Mouse (Mus musculus) left cerebral cortex, postnatal 10 days (tissue): ENCODE measurements around the gene Elf2. TPM values are rescaled to one million over a fixed set of nuclear protein-coding genes. Genes with fewer than 3 reads are reported as not detected.
A peak's percentile ranks its signal among the peaks of the same experiment; 100 is the strongest.
"Not testable (repeated sequence)": the region's sequence is repeated elsewhere in the genome, so short reads cannot be mapped to it uniquely, and the experiment has no call there.

Experiments
- DNase-seq, 2 experiments: peaks; one replicate each; pipeline ENCODE4 v3.0.0; 2021 to 2022; ENCODE audit warnings: low spot score in 2 of 2, mixed read lengths in 1 of 2; ENCODE audit errors: extremely low spot score in 1 of 2
- intact Hi-C: fragments of 180-260 bp; cut with DNase I; formaldehyde crosslinking; loops from one replicate; pipeline ENCODE4 v1.15.1; 2025
- total RNA-seq, 2 experiments: library from RNA; stranded (reverse); gene quantifications; 2 replicates each; pipeline ENCODE4 v1.2.3; 2021

Elf2 gene
- total RNA-seq, 2 experiments from 2014 or later: 24.6 to 26.5 TPM

DNA sequence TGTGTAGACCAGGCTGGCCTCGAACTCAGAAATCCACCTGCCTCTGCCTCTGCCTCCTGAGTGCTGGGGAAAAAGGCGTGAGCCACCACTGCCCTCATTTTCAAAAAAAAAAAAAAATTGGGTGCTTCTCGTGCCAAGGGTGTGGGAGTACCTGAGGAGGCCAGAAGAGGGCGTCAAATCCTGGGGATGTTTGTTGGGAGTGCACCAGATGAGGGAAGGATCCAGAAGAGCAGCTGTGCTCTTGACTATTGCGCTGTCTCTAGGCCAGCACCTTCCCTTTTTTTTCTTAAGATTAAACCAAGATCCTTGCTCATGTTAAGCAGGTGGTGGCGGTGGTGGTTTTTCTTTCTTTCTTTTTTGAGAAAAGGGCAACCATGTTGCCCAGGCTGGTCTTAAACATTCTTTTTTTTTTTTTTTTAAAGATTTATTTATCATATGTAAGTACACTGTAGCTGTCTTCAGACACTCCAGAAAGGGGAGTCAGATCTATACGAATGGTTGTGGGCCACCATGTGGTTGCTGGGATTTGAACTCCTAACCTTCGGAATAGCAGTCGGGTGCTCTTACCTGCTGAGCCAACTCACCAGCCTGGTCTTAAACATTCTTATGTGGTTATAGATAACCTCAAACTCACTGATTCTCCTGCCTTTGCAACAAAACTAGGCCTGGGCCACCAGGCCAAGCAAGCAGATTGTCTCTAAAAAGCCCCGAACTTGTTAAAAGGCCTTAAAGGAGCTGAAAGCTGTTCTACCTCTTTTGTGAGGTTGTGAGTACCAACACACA, 112.2 kb downstream of the Elf2 start:
- intact Hi-C loops: no loop called here
- peak in 1 of 2 experiments; percentile 71 for DNase-seq

- intact Hi-C loops: no loop called here
- DNase-seq: no peak
Observed at GRCm38 (mm10) chr3:51226601-51227000, 113.9 kb downstream of the Elf2 start.

DNA sequence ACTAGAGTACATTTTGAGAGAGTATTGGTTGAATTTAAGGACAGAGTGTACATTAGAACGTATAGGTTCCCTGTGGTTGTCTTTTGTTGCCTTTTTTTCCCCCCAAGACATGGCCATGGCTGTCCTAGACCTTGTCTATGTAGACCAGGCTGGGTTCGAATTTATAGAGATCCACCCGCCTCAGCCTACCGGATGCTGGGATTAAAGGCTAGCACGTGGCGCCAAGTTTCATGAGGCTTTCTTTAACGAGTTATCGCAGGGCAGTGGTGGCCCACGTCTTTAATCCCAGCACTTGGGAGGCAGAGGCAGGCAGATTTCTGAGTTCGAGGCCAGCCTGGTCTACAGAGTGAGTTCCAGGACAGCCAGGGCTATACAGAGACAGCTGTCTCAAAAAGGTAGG, 114.5 kb downstream of the Elf2 start:
- intact Hi-C loops: no loop called here
- no peak for DNase-seq

GRCm38 (mm10) chr3:51225226-51225750, 115.2 kb downstream of the Elf2 start:
- no peak for DNase-seq
- intact Hi-C loops: no loop called here

- intact Hi-C loops: no loop called here
- DNase-seq: peak; percentile 87 to 94
Observed at GRCm38 (mm10) chr3:51224363-51225225, 115.9 kb downstream of the Elf2 start, which contains the start of gene Noct. Gene Noct (plus strand): TSS chr3:51224447.

DNA sequence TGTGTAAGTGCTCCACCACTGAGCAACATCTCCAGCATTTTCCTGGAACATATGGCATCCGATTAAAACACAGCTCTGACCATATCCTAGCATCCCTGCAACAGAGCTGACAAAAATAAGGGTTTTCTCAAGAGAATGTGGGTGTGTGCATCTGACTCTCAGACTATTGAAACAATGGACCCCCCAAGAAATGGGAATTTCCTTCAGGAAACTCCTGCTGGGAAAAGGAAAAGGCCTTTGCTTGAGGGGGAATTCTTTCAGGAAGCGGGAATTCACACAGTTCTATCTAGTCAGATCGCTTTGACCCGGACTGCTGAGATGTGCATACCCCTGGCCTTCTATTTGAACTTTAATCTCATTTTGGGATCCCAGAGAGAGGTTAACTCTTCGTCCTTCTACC, 116.9 kb downstream of the Elf2 start:
- DNase-seq: no peak
- intact Hi-C loops: no loop called here

- DNase-seq: no peak
- intact Hi-C loops: no loop called here
Observed at GRCm38 (mm10) chr3:51222834-51223460, 117.5 kb downstream of the Elf2 start.

GRCm38 (mm10) chr3:51222302-51222701, 118.2 kb downstream of the Elf2 start:
- no peak for DNase-seq
- intact Hi-C loops: no loop called here

DNA sequence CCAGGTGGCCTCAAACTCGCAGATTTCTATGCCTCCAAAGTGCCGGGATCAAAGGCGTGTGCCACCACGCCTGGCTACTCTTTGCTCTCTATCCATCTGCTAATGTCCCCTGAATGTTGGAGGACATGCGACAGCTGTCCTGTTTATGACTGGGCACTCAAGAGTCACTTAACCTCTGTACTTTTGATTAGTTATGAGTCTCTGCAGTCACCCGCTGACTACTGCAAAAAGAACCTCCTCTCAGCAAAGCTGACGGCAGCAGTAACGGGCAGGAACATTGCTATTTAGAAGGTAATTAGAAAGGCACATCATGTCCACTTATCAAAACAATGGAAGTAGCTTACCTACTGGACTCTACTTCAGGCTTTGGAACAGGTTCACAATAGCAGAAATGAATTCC, 118.6 kb downstream of the Elf2 start:
- intact Hi-C loops: no loop called here
- DNase-seq: no peak

DNA sequence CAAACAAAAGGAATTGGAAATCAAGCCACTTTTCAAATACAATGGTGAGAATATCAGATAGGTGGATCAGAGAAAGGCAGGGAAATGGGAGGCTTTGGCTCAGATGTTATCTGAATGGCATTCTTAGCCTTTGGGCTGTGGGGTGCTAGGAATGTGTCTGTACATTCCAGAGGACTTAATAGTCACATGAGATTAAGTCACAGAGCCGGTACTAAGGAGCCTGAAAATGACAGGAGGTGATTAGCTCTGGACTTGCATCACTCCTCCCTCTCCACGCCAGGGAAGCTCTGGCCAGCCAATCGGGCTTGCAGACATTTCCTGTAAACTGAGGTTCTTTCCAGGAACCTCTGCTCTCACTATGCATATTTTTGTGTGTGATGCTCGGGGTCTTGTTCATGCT, 119.6 kb downstream of the Elf2 start:
- intact Hi-C loops: no loop called here
- DNase-seq: no peak

DNA sequence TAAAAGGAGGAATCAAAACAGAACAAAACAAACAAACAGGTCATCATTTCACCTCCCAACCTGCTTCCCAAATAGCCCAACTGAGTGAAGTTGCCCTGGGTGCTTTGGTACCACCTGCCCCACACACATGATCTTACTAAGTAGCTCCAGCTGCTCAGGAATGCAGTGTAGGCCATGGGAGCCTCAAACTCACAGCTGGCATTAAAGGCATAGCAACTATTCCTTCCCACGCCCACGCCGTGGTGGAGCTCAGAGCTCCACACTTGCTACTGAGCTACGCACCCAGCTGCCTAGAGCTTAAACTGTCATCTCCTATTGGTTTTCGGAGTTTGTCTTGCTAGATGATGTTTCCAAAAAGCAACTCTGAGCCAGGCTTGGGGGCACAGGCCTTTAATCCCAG, 121.2 kb downstream of the Elf2 start:
- intact Hi-C loops: no loop called here
- DNase-seq: no peak

DNA sequence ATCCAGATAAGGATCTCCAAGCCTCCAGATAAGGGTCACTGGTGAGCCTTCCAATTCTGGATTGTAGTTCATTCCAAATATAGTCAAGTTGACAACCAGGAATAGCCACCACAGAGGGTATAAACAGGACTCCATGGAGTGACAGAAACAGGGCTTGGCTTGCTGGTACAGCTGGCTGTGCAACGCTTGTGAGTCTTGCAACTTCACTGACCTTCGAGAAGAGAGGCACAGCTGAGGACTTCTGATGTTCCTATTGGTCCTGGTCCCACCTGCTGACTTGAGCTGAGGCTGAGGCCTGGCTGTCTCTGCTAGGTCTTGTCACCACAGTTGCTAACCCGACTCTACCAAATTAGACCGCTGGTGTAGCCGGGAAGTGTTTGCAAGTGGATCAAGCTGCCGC, 122.1 kb downstream of the Elf2 start:
- DNase-seq, intact Hi-C loops: not testable (repeated sequence)

DNA sequence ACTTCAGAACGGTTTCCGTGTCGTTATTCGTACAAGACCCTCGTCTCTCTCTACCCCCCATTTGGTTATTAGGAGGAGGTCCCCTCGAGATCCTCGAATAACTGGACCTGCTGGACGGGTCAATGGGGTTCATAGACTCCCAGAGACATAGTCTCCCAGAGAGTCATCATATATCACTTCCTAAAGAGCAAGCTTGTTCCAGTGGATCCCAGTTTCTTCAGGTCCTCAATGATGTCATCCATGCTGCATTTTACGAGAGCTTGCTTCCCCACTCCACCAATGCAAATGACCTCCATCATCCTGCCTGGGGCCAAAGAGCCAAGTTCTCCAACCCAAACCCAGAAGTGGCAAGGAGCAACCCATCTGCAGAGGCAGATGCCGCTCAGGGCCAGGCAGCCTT, 124.1 kb downstream of the Elf2 start:
- intact Hi-C loops, DNase-seq: not testable (repeated sequence)

- intact Hi-C loops: no loop called here
Observed at GRCm38 (mm10) chr3:51215681-51216080, 124.8 kb downstream of the Elf2 start.

GRCm38 (mm10) chr3:51213111-51213510, 127.4 kb downstream of the Elf2 start:
- DNase-seq: no peak
- intact Hi-C loops: no loop called here

More at GRCm38 (mm10) chr3:51215681-51216080, 124.8 kb downstream of the Elf2 start:
- DNase-seq: no peak

DNA sequence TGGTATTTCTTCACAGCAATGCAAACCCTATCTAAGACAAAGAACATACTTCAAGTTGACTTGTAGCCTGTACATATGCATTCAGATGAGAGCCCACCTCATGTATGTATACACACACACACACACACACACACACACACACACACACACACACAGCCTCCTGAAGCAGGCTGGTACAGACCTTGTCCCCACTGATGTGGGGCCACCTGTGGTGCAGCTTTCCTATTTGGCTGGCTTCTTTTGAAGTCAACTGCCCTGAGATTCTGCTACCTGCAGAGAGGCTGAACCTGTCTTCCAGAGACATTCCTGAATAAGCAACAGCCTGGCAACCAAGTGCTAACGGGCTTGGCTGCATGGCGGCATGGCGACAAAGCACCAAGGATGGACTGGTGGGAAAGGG, 130.0 kb downstream of the Elf2 start:
- no peak for DNase-seq
- intact Hi-C loops: no loop called here

DNA sequence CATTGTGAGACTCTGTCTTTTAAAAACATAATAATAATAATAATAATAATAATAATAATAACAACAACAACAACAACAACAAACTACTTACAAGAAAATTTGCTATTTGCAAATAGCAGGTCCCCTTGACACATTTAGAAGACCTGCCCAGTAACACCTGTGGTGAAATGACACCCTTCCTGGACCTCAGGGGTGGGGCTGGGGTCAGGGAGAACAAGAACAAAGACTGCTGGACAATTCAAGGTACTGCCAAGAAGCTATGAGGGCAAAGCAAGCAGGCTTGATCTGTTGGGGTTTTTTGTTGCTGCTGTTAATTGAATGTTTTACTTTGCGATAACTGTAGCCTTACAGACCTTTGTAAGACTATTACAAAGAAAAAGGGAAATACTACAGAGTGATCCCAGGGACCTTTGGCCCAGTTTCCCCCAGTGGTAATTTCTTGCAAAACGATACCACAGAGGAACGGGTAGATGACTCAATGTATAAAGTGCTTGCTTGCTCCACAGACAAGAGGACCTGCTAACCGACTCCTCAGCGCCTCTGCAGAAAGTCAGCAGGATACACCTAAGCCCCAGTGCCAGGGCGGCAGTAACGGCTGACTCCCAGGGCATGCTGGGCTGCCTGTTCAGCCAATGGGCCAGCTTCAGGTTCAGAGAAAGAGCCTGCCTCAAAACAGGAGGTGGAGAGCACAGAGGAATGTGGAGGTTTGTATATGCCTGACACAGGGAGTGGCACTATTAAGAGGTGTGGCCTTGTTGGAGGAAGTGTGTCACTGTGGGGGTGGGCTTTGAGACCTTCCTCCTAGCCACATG, 130.8 kb downstream of the Elf2 start:
- no peak for DNase-seq
- intact Hi-C loops: no loop called here

- no peak for DNase-seq
- intact Hi-C loops: no loop called here
Observed at GRCm38 (mm10) chr3:51208633-51209032, 131.8 kb downstream of the Elf2 start.

DNA sequence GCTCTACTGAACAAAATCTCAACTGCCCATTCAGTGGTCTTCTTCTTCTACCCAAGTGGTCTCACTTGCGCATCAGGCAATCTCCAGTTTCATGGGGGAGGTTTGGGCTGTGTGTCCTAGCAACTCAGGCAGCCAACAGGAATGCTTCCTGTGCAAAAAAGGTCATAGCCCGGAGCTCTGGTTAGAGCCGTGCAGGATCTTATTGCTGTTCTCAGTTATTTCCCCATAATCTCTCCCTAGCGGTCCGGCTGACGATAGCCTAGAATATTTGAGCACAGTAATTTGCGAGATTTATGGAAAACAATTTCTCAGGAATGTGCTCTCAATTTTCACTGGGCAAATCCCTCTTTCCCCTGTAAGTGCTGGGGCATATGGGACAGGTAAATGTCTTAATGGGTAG, 133.9 kb downstream of the Elf2 start:
- DNase-seq: no peak
- intact Hi-C loops: no loop called here
